Mouse (Mus musculus) MEL (cell line): ENCODE measurements at regions not wholly inside any gene's neighbourhood (a gene's known extent, or its start where the extent isn't known, plus 50 kb on each side); places are given as distances from the start of the nearest gene placed in this dataset.

ENCODE experiments used
- DNase-seq: peaks from one replicate; pipeline ENCODE4 v3.0.0; 2011; ENCODE audit warnings: low read depth, low spot score
- H3K27ac ChIP-seq: 2 replicates; pipeline ENCODE4 v1.5.1; 2012; ENCODE audit warnings: low read depth, mild to moderate bottlenecking, control low read depth, low read length, moderate library complexity; ENCODE audit not compliant: control insufficient read depth
- H3K27me3 ChIP-seq, 2 experiments: fragments of 150-350 bp in 1 of 2; sonication (generic) in 1 of 2; 2 replicates each; pipeline ENCODE4 v1.6.1; 2012; ENCODE audit warnings: low read length in 2 of 2, mild to moderate bottlenecking in 2 of 2, improper control_type of control experiment in 1 of 2, moderate library complexity in 1 of 2; ENCODE audit not compliant: insufficient read depth in 2 of 2, control insufficient read depth in 1 of 2
- H3K36me3 ChIP-seq, 2 experiments: 2 replicates each; pipeline ENCODE4 v1.6.1; 2012 to 2014; ENCODE audit warnings: low read length in 2 of 2, improper control_type of control experiment in 1 of 2, inconsistent platforms in 1 of 2, mild to moderate bottlenecking in 1 of 2; ENCODE audit not compliant: insufficient read depth in 2 of 2, control insufficient read depth in 1 of 2
- H3K4me1 ChIP-seq, 2 experiments: fragments of 150-350 bp in 1 of 2; sonication (generic) in 1 of 2; 2 replicates each; pipeline ENCODE4 v1.6.1; 2012; ENCODE audit warnings: low read length in 2 of 2, improper control_type of control experiment in 1 of 2, mild to moderate bottlenecking in 1 of 2; ENCODE audit not compliant: insufficient read depth in 2 of 2, control insufficient read depth in 1 of 2
- H3K4me3 ChIP-seq, 2 experiments: fragments of 150-350 bp in 1 of 2; sonication (generic) in 1 of 2; 2 replicates each; pipeline ENCODE4 v1.5.1; 2012; ENCODE audit warnings: low read depth in 2 of 2, low read length in 2 of 2, mild to moderate bottlenecking in 2 of 2, moderate library complexity in 2 of 2, control low read depth in 1 of 2, improper control_type of control experiment in 1 of 2; ENCODE audit not compliant: control insufficient read depth in 1 of 2, insufficient read depth in 1 of 2
- H3K79me2 ChIP-seq: 2 replicates; pipeline ENCODE4 v1.6.1; 2012; ENCODE audit warnings: mild to moderate bottlenecking, low read length, moderate library complexity; ENCODE audit not compliant: control insufficient read depth, poor library complexity, insufficient read depth
- H3K9ac ChIP-seq: 2 replicates; pipeline ENCODE4 v1.6.1; 2012; ENCODE audit warnings: low read depth, mild to moderate bottlenecking, control low read depth, low read length, moderate library complexity; ENCODE audit not compliant: control insufficient read depth, poor library complexity, severe bottlenecking
- H3K9me3 ChIP-seq: fragments of 150-350 bp; sonication (generic); replicated peaks from 2 replicates; pipeline ENCODE4 v1.6.1; 2012; ENCODE audit warnings: mild to moderate bottlenecking, low read length, improper control_type of control experiment, moderate library complexity; ENCODE audit not compliant: insufficient read depth
- BHLHE40 ChIP-seq: IDR thresholded peaks from 2 replicates; pipeline ENCODE4 v1.6.1; 2012; ENCODE audit warnings: low read depth, mild to moderate bottlenecking, inconsistent platforms, low read length, improper control_type of control experiment, borderline replicate concordance
- CHD1 ChIP-seq: IDR thresholded peaks from 2 replicates; pipeline ENCODE4 v1.6.1; 2012; ENCODE audit warnings: low read depth, mild to moderate bottlenecking, inconsistent platforms, low read length, improper control_type of control experiment
- CHD2 ChIP-seq: IDR thresholded peaks from 2 replicates; pipeline ENCODE4 v1.6.1; 2011; ENCODE audit warnings: low read length, improper control_type of control experiment
- GABPA ChIP-seq: IDR thresholded peaks from 2 replicates; pipeline ENCODE4 v1.6.1; 2012; ENCODE audit warnings: low read depth, mild to moderate bottlenecking, inconsistent platforms, low read length, improper control_type of control experiment, moderate library complexity
- HCFC1 ChIP-seq: IDR thresholded peaks from 2 replicates; pipeline ENCODE4 v1.6.1; 2012; ENCODE audit warnings: low read depth, mild to moderate bottlenecking, inconsistent platforms, low read length, improper control_type of control experiment, moderate library complexity
- MAX ChIP-seq: IDR thresholded peaks from 2 replicates; pipeline ENCODE4 v1.6.1; 2011; ENCODE audit warnings: low read length, improper control_type of control experiment
- MXI1 ChIP-seq: IDR thresholded peaks from 2 replicates; pipeline ENCODE4 v1.6.1; 2011; ENCODE audit warnings: mild to moderate bottlenecking, low read depth, low read length, improper control_type of control experiment
- MYB ChIP-seq: IDR thresholded peaks from 2 replicates; pipeline ENCODE4 v1.6.1; 2011; ENCODE audit warnings: mild to moderate bottlenecking, low read depth, low read length, improper control_type of control experiment
- MYC ChIP-seq: IDR thresholded peaks from 2 replicates; pipeline ENCODE4 v1.6.1; 2011; ENCODE audit warnings: low read depth, mild to moderate bottlenecking, low read length, improper control_type of control experiment, moderate library complexity
- NELFE ChIP-seq: IDR thresholded peaks from 2 replicates; pipeline ENCODE4 v1.6.1; 2011; ENCODE audit warnings: low read depth, low read length, improper control_type of control experiment
- NRF1 ChIP-seq: IDR thresholded peaks from 2 replicates; pipeline ENCODE4 v1.6.1; 2014; ENCODE audit warnings: low read depth, mild to moderate bottlenecking, inconsistent platforms, low read length, improper control_type of control experiment, moderate library complexity; ENCODE audit not compliant: poor library complexity, insufficient read depth, severe bottlenecking
- POLR2A ChIP-seq, 2 experiments: IDR thresholded peaks; 2 replicates each; pipeline ENCODE4 v1.6.1; 2011 to 2012; ENCODE audit warnings: low read length in 2 of 2, mild to moderate bottlenecking in 2 of 2, control low read depth in 1 of 2, improper control_type of control experiment in 1 of 2, low read depth in 1 of 2, moderate library complexity in 1 of 2; ENCODE audit not compliant: control insufficient read depth in 1 of 2, insufficient read depth in 1 of 2, poor library complexity in 1 of 2
- POLR2AphosphoS2 ChIP-seq: IDR thresholded peaks from 2 replicates; pipeline ENCODE4 v1.6.1; 2011; ENCODE audit warnings: low read length, improper control_type of control experiment
- POLR2AphosphoS5 ChIP-seq: IDR thresholded peaks from 2 replicates; pipeline ENCODE4 v1.6.1; 2012; ENCODE audit warnings: low read depth, borderline replicate concordance, mild to moderate bottlenecking, inconsistent platforms, low read length, moderate library complexity, mixed read lengths
- SMC3 ChIP-seq: IDR thresholded peaks from 2 replicates; pipeline ENCODE4 v1.6.1; 2011; ENCODE audit warnings: low read depth, low read length, improper control_type of control experiment
- TBP ChIP-seq: IDR thresholded peaks from 2 replicates; pipeline ENCODE4 v1.8.0; 2011; ENCODE audit warnings: low read depth, low read length, improper control_type of control experiment
- TCF12 ChIP-seq: IDR thresholded peaks from 2 replicates; pipeline ENCODE4 v1.6.1; 2014; ENCODE audit warnings: low read depth, mild to moderate bottlenecking, inconsistent platforms, low read length, improper control_type of control experiment, moderate library complexity
- USF1 ChIP-seq: IDR thresholded peaks from 2 replicates; pipeline ENCODE4 v1.6.1; 2014; ENCODE audit warnings: low read depth, mild to moderate bottlenecking, inconsistent platforms, low read length, improper control_type of control experiment, moderate library complexity
- ZC3H11A ChIP-seq: IDR thresholded peaks from 2 replicates; pipeline ENCODE4 v1.6.1; 2012; ENCODE audit warnings: low read depth, mild to moderate bottlenecking, inconsistent platforms, low read length, improper control_type of control experiment
- ZMIZ1 ChIP-seq: IDR thresholded peaks from 2 replicates; pipeline ENCODE4 v1.6.1; 2012; ENCODE audit warnings: low read depth, mild to moderate bottlenecking, inconsistent platforms, low read length, improper control_type of control experiment, moderate library complexity
- ZNF384 ChIP-seq: IDR thresholded peaks from 2 replicates; pipeline ENCODE4 v1.6.1; 2012; ENCODE audit warnings: low read depth, mild to moderate bottlenecking, inconsistent platforms, low read length, improper control_type of control experiment

GRCm38 (mm10) chr16:21293569-21293968 lies 89.0 kb downstream of the Ephb3 start (continued):
- TF ChIP-seq CHD2 (no peak), POLR2AphosphoS2 (no peak)

DNA sequence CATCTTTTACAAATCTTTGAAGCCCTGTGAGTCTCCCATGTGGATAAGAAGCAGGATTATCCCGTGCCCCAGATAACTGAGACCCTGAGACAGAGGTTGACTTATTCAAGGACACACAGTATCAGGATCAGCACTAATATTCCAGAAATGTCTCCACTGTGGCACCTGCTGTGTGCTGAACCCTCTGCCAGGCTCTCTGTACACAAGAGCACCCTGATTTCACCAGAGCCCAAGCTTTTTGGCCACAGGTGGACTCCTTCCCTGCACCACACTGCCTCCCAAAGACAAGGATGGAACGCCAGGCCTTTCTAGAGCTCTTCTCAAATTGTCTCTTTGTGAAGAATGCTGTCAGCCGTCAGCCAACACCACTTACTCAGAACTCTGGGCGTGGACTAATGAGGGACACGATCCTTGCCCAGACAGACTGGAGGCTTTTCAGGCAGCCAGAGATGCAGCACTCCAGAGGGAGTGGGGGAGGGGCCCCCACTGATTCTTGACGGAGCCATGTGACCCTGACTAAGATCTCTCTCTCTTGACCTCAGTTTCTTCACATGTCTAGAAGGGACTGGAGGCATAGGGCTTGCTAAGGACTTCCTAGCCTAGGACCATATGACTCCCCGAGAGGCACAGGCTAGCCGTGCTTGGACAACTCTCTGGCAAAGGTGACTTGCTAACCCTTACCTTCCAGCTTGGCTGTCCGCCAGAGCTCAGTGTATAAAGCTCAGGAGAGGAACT lies 90.3 kb downstream of the Ephb3 start:
- H3K9ac ChIP-seq, result no peak overlapping the region
- no peak overlapping the region for H3K27ac ChIP-seq
- no peaks in the 10 kb centered on the region for H3K9me3 ChIP-seq
- H3K4me1 ChIP-seq, result peaks cover 0 to 9% of the 10 kb centered on the region in 2 experiments; a peak in 2 of 4 replicates
- no peaks in the 10 kb centered on the region for H3K79me2 ChIP-seq
- no peak overlapping the region for H3K4me3 ChIP-seq
- peaks cover 0 to 3% of the 10 kb centered on the region in 2 experiments; a peak in 2 of 4 replicates for H3K36me3 ChIP-seq
- TF ChIP-seq MAX (no peak), SMC3 (no peak), USF1 (no peak), POLR2AphosphoS5 (no peak), ZMIZ1 (no peak), POLR2AphosphoS2 (no peak), HCFC1 (no peak)
- DNase-seq, result no peak
- H3K27me3 ChIP-seq, result peaks cover 0 to 5% of the 10 kb centered on the region in 2 experiments; a peak in 3 of 4 replicates

GRCm38 (mm10) chr16:21295956-21296733 lies 91.6 kb downstream of the Ephb3 start:
- H3K4me1 ChIP-seq, result no peaks in the 10 kb centered on the region
- H3K27ac ChIP-seq, result no peak overlapping the region
- no peak for DNase-seq
- H3K36me3 ChIP-seq, result no peaks in the 10 kb centered on the region
- H3K27me3 ChIP-seq, result peaks cover 0 to 5% of the 10 kb centered on the region in 2 experiments
- H3K9me3 ChIP-seq, result no peaks in the 10 kb centered on the region
- TF ChIP-seq TBP (no peak), NRF1 (no peak), BHLHE40 (no peak), POLR2A (IDR thresholded peaks at IDR 0.05; ENCODE audit: control insufficient read depth in 1 of 2, insufficient read depth in 1 of 2, low read depth in 1 of 2, low read length in 2 of 2, poor library complexity in 1 of 2) (no peak), CHD1 (no peak), ZC3H11A (no peak), ZNF384 (no peak), NELFE (no peak), TCF12 (no peak), GABPA (no peak), MXI1 (no peak), POLR2AphosphoS5 (no peak), USF1 (no peak), MYB (no peak), MYC (no peak)
- no peaks in the 10 kb centered on the region for H3K79me2 ChIP-seq
- no peak overlapping the region for H3K4me3 ChIP-seq
- no peak overlapping the region for H3K9ac ChIP-seq
